Mouse (Mus musculus): ENCODE results near the gene Sgsm3. TPM values are rescaled to one million over a fixed set of nuclear protein-coding genes. Genes with fewer than 3 reads are reported as not detected.

Sgsm3 gene
- polyA plus RNA-seq, 1 experiment from 2014 or later = 20.2 TPM

GRCm38 (mm10) chr15:80994959-80995358 lies 17.4 kb downstream of the Sgsm3 start:
- no peak overlapping the region for H3K9ac ChIP-seq (ENCODE audit: low read length)
- H3K36me3 ChIP-seq (ENCODE audit: control insufficient read depth, insufficient read depth, low read length) = no peaks in the 10 kb centered on the region
- no peaks in the 10 kb centered on the region for H3K4me1 ChIP-seq (ENCODE audit: control insufficient read depth, insufficient read depth, low read length)
- no peak overlapping the region for H3K4me3 ChIP-seq (ENCODE audit: low read depth, low read length)
- H3K27me3 ChIP-seq (ENCODE audit: control insufficient read depth, insufficient read depth, low read length) = no peaks in the 10 kb centered on the region
- H3K9me3 ChIP-seq (ENCODE audit: control insufficient read depth, low read length) = no peaks in the 10 kb centered on the region
- no peak overlapping the region for H3K27ac ChIP-seq (replicated peaks; ENCODE audit: low read depth, low read length)
- no peak overlapping the region for H3K4me2 ChIP-seq (ENCODE audit: low read depth, severe bottlenecking)
- WGBS = 88% methylated on average over 5 of the region's 5 CpGs
- DNase-seq (ENCODE audit: low spot score) = no peak
- no peak for ATAC-seq (ENCODE audit: insufficient number of reproducible peaks, low FRiP score, low TSS enrichment, low read depth)

GRCm38 (mm10) chr15:80996090-80996835 lies 18.7 kb downstream of the Sgsm3 start:
- Histone ChIP-seq H3K36me3 (ENCODE audit: control insufficient read depth, insufficient read depth, low read length) (no peaks in the 10 kb centered on the region), H3K4me3 (ENCODE audit: low read depth, low read length) (no peak overlapping the region), H3K27ac (replicated peaks; ENCODE audit: low read depth, low read length) (no peak overlapping the region), H3K9ac (ENCODE audit: low read length) (no peak overlapping the region), H3K27me3 (ENCODE audit: control insufficient read depth, insufficient read depth, low read length) (no peaks in the 10 kb centered on the region), H3K4me1 (ENCODE audit: control insufficient read depth, insufficient read depth, low read length) (no peaks in the 10 kb centered on the region), H3K4me2 (ENCODE audit: low read depth, severe bottlenecking) (no peak overlapping the region), H3K9me3 (ENCODE audit: control insufficient read depth, low read length) (no peaks in the 10 kb centered on the region)
- ATAC-seq (ENCODE audit: insufficient number of reproducible peaks, low FRiP score, low TSS enrichment, low read depth) = no peak
- DNase-seq (ENCODE audit: low spot score) = no peak
- 90% methylated on average over 6 of the region's 6 CpGs for WGBS

- 56% methylated on average over 1 of the region's 1 CpGs for WGBS
- no peak for DNase-seq (ENCODE audit: low spot score)
- H3K9ac ChIP-seq (ENCODE audit: low read length) = no peak overlapping the region
Observed at GRCm38 (mm10) chr15:80997077-80997476, 19.5 kb downstream of the Sgsm3 start.

GRCm38 (mm10) chr15:81000419-81001138 lies 23.0 kb downstream of the Sgsm3 start:
- no peak overlapping the region for H3K9ac ChIP-seq (ENCODE audit: low read length)
- WGBS = 60% methylated on average over 2 of the region's 4 CpGs
- no peaks in the 10 kb centered on the region for H3K27me3 ChIP-seq (ENCODE audit: control insufficient read depth, insufficient read depth, low read length)
- H3K36me3 ChIP-seq (ENCODE audit: control insufficient read depth, insufficient read depth, low read length) = no peaks in the 10 kb centered on the region
- no peaks in the 10 kb centered on the region for H3K9me3 ChIP-seq (ENCODE audit: control insufficient read depth, low read length)
- H3K4me3 ChIP-seq (ENCODE audit: low read depth, low read length) = no peak overlapping the region
- H3K27ac ChIP-seq (replicated peaks; ENCODE audit: low read depth, low read length) = no peak overlapping the region
- H3K4me1 ChIP-seq (ENCODE audit: control insufficient read depth, insufficient read depth, low read length) = no peaks in the 10 kb centered on the region
- no peak for DNase-seq (ENCODE audit: low spot score)
- no peak overlapping the region for H3K4me2 ChIP-seq (ENCODE audit: low read depth, severe bottlenecking)
- ATAC-seq (ENCODE audit: insufficient number of reproducible peaks, low FRiP score, low TSS enrichment, low read depth) = no peak

More at GRCm38 (mm10) chr15:80997077-80997476, 19.5 kb downstream of the Sgsm3 start:
- Histone ChIP-seq H3K9me3 (ENCODE audit: control insufficient read depth, low read length) (no peaks in the 10 kb centered on the region), H3K4me3 (ENCODE audit: low read depth, low read length) (no peak overlapping the region), H3K36me3 (ENCODE audit: control insufficient read depth, insufficient read depth, low read length) (no peaks in the 10 kb centered on the region), H3K4me2 (ENCODE audit: low read depth, severe bottlenecking) (no peak overlapping the region), H3K27me3 (ENCODE audit: control insufficient read depth, insufficient read depth, low read length) (no peaks in the 10 kb centered on the region), H3K27ac (replicated peaks; ENCODE audit: low read depth, low read length) (no peak overlapping the region), H3K4me1 (ENCODE audit: control insufficient read depth, insufficient read depth, low read length) (no peaks in the 10 kb centered on the region)
- ATAC-seq (ENCODE audit: insufficient number of reproducible peaks, low FRiP score, low TSS enrichment, low read depth) = no peak

- H3K4me3 ChIP-seq (ENCODE audit: low read depth, low read length) = no peak overlapping the region
- no peak overlapping the region for H3K4me2 ChIP-seq (ENCODE audit: low read depth, severe bottlenecking)
- H3K9me3 ChIP-seq (ENCODE audit: control insufficient read depth, low read length) = no peaks in the 10 kb centered on the region
- WGBS = 83% methylated on average over 10 of the region's 10 CpGs
- H3K27me3 ChIP-seq (ENCODE audit: control insufficient read depth, insufficient read depth, low read length) = no peaks in the 10 kb centered on the region
- DNase-seq (ENCODE audit: low spot score) (no peak), ATAC-seq (ENCODE audit: insufficient number of reproducible peaks, low FRiP score, low TSS enrichment, low read depth) (no peak)
- H3K4me1 ChIP-seq (ENCODE audit: control insufficient read depth, insufficient read depth, low read length) = no peaks in the 10 kb centered on the region
- H3K36me3 ChIP-seq (ENCODE audit: control insufficient read depth, insufficient read depth, low read length) = no peaks in the 10 kb centered on the region; the same call in 1 of the 2 replicates
- H3K9ac ChIP-seq (ENCODE audit: low read length) = no peak overlapping the region
- H3K27ac ChIP-seq (replicated peaks; ENCODE audit: low read depth, low read length) = no peak overlapping the region
Observed at GRCm38 (mm10) chr15:81006127-81006735, 28.7 kb downstream of the Sgsm3 start.

GRCm38 (mm10) chr15:81007339-81007738 lies 29.8 kb downstream of the Sgsm3 start:
- Histone ChIP-seq H3K27me3 (ENCODE audit: control insufficient read depth, insufficient read depth, low read length) (no peaks in the 10 kb centered on the region), H3K9me3 (ENCODE audit: control insufficient read depth, low read length) (no peaks in the 10 kb centered on the region), H3K27ac (replicated peaks; ENCODE audit: low read depth, low read length) (no peak overlapping the region), H3K36me3 (ENCODE audit: control insufficient read depth, insufficient read depth, low read length) (peaks cover 2% of the 10 kb centered on the region; the same call in 1 of the 2 replicates), H3K9ac (ENCODE audit: low read length) (no peak overlapping the region), H3K4me1 (ENCODE audit: control insufficient read depth, insufficient read depth, low read length) (no peaks in the 10 kb centered on the region), H3K4me2 (ENCODE audit: low read depth, severe bottlenecking) (no peak overlapping the region), H3K4me3 (ENCODE audit: low read depth, low read length) (no peak overlapping the region)
- ATAC-seq (ENCODE audit: insufficient number of reproducible peaks, low FRiP score, low TSS enrichment, low read depth) (no peak), DNase-seq (ENCODE audit: low spot score) (no peak)
- WGBS = 95% methylated on average over 9 of the region's 9 CpGs

GRCm38 (mm10) chr15:81007905-81008304 lies 30.3 kb downstream of the Sgsm3 start:
- 86% methylated on average over 8 of the region's 8 CpGs for WGBS
- ATAC-seq (ENCODE audit: insufficient number of reproducible peaks, low FRiP score, low TSS enrichment, low read depth) = no peak
- Histone ChIP-seq H3K4me2 (ENCODE audit: low read depth, severe bottlenecking) (no peak overlapping the region), H3K27me3 (ENCODE audit: control insufficient read depth, insufficient read depth, low read length) (no peaks in the 10 kb centered on the region), H3K9me3 (ENCODE audit: control insufficient read depth, low read length) (no peaks in the 10 kb centered on the region), H3K27ac (replicated peaks; ENCODE audit: low read depth, low read length) (no peak overlapping the region), H3K4me3 (ENCODE audit: low read depth, low read length) (no peak overlapping the region), H3K9ac (ENCODE audit: low read length) (no peak overlapping the region), H3K4me1 (ENCODE audit: control insufficient read depth, insufficient read depth, low read length) (no peaks in the 10 kb centered on the region), H3K36me3 (ENCODE audit: control insufficient read depth, insufficient read depth, low read length) (peaks cover 3% of the 10 kb centered on the region; the same call in 1 of the 2 replicates)
- no peak for DNase-seq (ENCODE audit: low spot score)

- Histone ChIP-seq H3K4me1 (ENCODE audit: control insufficient read depth, insufficient read depth, low read length) (no peaks in the 10 kb centered on the region), H3K9ac (ENCODE audit: low read length) (no peak overlapping the region), H3K27me3 (ENCODE audit: control insufficient read depth, insufficient read depth, low read length) (no peaks in the 10 kb centered on the region), H3K27ac (replicated peaks; ENCODE audit: low read depth, low read length) (no peak overlapping the region), H3K4me2 (ENCODE audit: low read depth, severe bottlenecking) (no peak overlapping the region), H3K36me3 (ENCODE audit: control insufficient read depth, insufficient read depth, low read length) (peaks cover 3% of the 10 kb centered on the region; the same call in 1 of the 2 replicates), H3K4me3 (ENCODE audit: low read depth, low read length) (no peak overlapping the region), H3K9me3 (ENCODE audit: control insufficient read depth, low read length) (no peaks in the 10 kb centered on the region)
- DNase-seq (ENCODE audit: low spot score) (no peak), ATAC-seq (ENCODE audit: insufficient number of reproducible peaks, low FRiP score, low TSS enrichment, low read depth) (no peak)
- WGBS = 58% methylated on average over 10 of the region's 10 CpGs
Observed at GRCm38 (mm10) chr15:81008689-81009123, 31.1 kb downstream of the Sgsm3 start.

Data from limb, embryonic 11.5 days (tissue).